Mouse (Mus musculus) splenic B cell, adult 2 months (primary cell): ENCODE results near the gene Medag.

ENCODE experiments used
- DNase-seq: peaks from one replicate; pipeline ENCODE4 v3.0.0-alpha.2; 2011; ENCODE audit warnings: low read depth, low spot score
- H3K27me3 ChIP-seq: 2 replicates; pipeline ENCODE4 v1.6.1; 2012; ENCODE audit warnings: mild to moderate bottlenecking, low read length, moderate library complexity, mixed read lengths; ENCODE audit not compliant: control insufficient read depth, poor library complexity, insufficient read depth, severe bottlenecking
- H3K36me3 ChIP-seq: 2 replicates; pipeline ENCODE4 v1.6.1; 2012; ENCODE audit warnings: mild to moderate bottlenecking, low read length, moderate library complexity, mixed read lengths; ENCODE audit not compliant: control insufficient read depth, poor library complexity, insufficient read depth, severe bottlenecking

The Medag gene

DNA sequence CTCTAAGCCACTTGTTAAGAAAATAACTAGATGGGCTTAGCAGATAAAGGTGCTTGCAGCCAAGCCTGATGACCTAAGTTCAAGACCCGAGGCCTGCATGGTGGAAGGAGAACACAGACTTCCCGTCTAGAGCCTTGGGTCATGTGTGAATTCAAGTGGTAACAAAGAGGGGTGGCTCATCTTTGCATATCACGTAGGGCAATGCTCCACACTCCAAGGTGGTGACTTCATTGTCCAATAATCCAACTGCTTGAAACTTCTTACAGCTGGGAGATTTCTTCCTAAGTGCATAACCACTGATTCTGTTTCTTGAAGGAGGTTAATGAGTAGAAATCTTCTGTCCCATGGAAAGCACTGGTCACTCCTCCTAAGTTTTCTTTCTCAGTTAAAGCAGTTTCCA, 50.5 kb downstream of the Medag start:
- Histone ChIP-seq H3K27me3 (no peaks in the 10 kb centered on the region), H3K36me3 (no peaks in the 10 kb centered on the region)
- DNase-seq = no peak

DNA sequence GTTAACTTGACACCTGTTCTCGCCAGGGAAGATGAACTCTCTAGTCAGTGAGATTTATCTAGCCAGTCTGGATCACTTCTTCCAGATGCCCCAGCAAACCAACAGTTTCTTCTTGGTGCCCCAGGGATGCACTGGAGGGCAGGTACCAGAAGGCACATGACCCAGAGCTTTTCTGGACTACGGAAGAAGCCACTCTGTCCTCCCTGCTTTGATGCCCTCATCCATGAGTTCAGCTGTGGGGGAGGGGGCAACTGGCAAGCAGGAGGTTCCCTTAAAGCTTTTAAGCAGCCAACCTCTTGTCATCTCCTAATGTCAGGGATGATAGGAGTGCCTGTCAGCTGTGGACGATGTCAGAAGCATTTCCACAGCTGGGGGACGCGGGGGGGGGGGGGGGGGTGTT, 53.8 kb downstream of the Medag start:
- H3K36me3 ChIP-seq = no peaks in the 10 kb centered on the region
- no peak for DNase-seq
- no peaks in the 10 kb centered on the region for H3K27me3 ChIP-seq

- H3K27me3 ChIP-seq = no peaks in the 10 kb centered on the region
- DNase-seq = no peak
- H3K36me3 ChIP-seq = no peaks in the 10 kb centered on the region
Measured at GRCm38 (mm10) chr5:149474142-149474541, 62.6 kb downstream of the Medag start.

- H3K36me3 ChIP-seq = no peaks in the 10 kb centered on the region
- H3K27me3 ChIP-seq = no peaks in the 10 kb centered on the region
- DNase-seq = no peak
Measured at GRCm38 (mm10) chr5:149474701-149475468, 63.3 kb downstream of the Medag start.
